Mouse (Mus musculus): ENCODE measurements around the gene Nans.

The Nans gene

DNA sequence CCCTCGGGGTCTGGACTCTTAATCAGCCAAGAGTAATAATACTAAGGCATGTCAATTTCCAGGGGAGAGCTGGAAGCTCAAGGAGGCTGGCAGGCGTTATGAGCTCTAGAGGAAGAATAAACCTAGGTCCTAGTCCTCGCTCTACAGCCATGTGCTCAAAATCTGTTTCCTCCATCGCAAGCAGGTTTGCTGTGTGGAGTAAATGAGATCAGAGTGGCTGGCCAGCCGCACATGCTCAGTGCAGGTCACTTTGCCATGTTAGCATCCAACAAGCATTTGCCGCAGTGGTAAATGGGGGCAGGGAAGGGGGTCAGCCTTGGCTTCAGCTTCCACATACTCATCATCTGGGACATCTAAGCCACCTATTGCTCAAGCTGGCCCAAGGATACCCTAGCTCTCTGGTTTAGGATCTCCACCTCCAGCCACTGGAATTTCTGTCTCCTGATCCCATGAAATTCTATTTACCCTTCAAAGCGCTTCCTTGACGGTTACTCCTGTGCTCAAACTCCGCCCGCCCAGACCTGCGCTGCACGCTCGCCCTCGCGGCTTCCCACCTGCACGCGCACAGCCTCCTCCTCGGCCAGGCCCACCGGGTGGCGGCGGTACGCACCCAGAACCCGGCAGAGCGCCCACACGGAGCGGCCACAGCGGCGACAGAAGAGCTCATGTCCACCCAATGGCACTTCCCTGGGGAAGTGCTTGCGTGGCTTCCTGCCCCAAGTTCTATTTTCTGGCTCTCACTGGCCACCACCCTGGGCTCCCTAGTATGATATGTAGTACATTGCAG is 45.1 kb downstream of the Nans start:
- no peak for DNase-seq

DNA sequence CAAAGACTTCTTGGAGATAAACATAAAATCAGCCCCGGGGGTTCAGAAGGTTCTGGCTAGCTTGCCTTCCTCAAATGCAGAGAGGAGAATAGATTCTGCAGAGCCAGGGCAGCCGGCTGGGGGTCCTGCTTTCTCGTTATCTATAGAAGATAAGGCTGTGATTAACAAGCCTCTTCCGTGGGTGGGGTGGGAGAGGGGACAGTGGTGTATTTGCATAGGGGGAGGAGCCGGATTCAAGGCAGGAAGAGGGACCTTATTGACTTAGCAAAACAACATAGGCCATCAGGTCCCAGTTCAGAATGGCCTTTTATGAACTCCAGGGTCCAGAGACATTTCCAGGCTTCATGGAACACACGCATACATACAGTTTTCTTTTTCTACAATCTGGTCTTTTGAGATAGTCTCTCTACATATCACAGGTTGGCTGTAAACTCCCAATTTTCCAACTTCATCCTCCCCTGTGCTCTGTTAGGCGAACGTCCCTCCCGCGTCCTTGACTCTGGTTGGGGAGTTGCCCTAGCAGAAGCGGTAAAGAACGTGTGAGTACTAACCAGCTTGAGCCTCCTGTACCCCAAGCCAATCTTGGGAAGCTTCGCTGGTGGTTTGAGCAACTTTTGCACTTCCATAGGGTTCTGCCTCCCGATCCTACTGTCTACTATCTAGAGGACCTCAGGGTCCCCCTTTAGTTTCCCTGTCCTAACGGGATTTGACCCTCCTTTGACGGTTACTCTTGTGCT is 46.2 kb downstream of the Nans start:
- no peak for DNase-seq

DNA sequence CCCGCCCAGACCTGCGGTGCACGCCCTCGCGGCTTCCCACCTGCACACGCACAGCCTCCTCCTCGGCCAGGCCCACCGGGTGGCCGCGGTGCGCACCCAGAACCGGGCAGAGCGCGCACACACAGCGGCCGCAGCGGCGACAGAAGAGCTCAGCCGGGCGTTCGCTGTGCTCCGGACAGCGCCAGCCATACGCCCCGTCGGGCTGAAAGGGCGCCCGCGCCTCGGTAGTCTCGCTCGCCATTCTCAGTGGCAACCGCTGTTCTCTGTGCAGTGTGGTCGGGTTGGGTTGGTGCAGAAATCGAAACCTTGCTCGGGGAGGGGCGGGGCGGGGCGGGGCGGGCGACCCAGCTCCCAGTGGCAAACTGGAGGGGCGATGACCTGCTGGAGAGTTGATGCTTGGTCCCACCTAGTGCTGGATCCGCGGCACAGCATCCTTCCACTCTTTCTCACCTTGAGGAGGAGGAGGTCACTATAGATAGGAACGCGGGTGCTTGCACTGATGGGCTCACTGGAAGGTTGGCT is 46.9 kb downstream of the Nans start, which contains the start of gene Trim14:
Trim14 (minus strand) TSS at position 302 of the 522 bp plus-strand sequence.
- DNase-seq: no peak

GRCm38 (mm10) chr4:46539167-46539566 is 50.1 kb downstream of the Nans start:
- no peak for DNase-seq

- no peak for DNase-seq
These were observed 52.7 kb downstream of the Nans start for GRCm38 (mm10) chr4:46541707-46542106.

- DNase-seq: no peak
These were observed 54.5 kb downstream of the Nans start for GRCm38 (mm10) chr4:46543366-46544050.

DNA sequence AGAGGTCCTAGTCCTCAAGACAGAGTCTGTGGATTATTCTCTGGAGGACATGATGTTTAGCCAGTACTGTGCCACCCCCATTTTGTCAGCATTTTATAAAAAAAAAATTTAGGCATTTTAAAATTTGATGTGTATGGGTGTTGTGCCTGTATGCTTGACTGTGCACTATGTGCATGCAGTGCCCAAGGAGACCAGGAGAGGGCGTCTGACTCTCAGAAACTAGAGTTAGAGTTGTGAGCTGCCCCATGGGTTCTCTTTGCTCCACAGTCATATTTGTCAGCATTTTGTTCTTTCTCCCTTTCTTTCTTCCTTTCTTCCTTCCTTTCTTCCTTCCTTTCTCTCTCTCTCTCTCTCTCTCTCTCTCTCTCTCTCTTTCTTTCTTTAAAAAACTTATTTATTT is 55.3 kb downstream of the Nans start:
- no peak for DNase-seq

DNA sequence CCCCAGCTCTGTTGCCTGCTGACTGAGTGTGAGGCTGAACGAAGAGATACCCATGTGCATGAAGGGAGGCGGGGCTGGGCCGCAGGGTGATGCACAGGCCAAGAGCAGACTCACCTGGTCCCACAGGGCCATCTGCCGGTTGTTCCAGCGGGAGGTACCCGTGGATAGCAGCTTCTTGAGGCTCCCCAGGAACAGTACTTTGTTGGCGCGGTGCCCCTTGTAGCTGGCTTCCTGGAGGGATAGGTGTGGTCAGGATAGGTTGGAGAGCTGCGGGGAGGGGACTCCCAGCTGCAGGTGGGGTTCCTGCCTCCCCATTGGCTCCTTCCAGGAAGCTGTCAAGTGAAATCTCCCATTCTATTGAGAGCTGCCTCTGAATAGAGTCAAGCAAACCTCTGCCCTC is 56.5 kb downstream of the Nans start:
- DNase-seq: peak; percentile 33

GRCm38 (mm10) chr4:46546709-46547108 is 57.7 kb downstream of the Nans start:
- DNase-seq: no peak

DNA sequence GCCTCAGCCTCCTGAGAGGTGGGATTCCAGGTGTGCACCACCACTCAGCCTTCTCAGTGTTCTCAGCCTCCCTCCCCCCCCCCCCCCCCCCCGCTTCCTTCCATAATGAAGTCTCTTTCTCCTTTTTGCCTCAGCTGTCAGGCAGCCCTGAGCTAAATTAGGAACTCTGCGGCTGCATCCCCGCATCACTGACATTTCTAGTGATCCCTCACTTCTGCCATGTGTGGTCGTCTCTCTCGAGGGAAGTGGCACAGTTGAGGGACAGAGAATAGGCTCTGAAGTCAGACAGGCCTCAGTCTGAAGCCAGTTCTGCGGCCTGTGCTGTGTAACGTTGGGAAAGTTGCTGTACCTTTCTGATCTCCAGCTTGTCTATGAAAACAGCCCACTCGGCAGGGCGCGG is 60.9 kb downstream of the Nans start:
- no peak for DNase-seq

DNA sequence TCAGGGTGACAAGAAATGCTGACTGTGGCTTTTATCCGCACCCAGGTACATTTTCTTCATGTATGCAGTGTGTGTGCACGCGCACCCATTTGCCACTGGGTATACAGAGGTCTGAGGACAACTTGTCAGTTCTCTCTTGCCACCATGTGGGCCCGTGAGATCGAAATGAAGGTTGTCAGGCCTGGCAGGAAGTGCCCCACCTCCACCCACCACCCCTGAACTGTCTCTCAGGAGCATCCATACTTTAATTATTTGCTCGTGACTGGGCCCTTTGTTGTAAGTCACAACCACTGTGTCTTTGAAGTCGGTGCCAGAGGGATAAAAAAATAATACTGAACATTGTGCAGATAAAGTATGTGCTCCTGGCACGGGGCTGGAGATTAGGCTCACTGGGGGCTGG is 61.4 kb downstream of the Nans start:
- DNase-seq: no peak
